Mouse (Mus musculus): ENCODE results near the gene Clmp. TPM values are rescaled to one million over a fixed set of nuclear protein-coding genes. Genes with fewer than 3 reads are reported as not detected.

Gene Clmp
- 55.9 and 56.5 TPM in 2 replicates for polyA plus RNA-seq (2015; fragmentation: Nextera tagmentation; extraction: Ambion mirVana)

DNA sequence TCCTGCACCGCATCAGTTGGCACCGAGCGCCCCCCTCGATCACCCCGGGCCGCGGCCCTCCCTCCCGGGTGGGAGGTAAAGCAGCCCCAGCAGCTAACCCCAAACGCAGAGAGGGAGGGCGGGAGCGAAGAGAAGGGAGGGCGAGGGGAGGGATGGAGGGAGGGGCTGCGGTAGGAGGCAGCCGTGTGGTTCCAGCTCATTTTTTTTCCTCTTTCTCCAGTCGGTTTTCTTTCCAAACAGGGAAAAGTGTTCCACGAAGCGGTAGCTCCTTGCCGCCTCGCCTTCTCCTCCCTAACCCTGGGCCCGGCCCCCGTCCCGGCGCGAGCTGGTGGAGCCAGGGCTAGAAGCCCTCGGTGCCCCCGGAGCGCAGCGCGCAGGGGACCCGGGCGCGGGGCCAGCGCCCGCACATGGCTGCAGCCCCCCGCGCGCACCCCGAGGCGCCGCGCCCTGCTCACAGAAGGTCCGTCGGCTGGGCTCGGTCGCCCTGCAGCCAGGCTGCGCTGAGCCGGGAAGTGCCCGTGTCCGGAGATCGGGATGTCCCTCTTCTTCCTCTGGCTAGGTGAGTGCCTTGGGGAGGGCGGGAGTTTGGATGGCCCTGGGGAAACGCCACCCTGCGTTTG is at the start of gene Clmp:
Gene Clmp, plus strand, starts transcription at position 162 of the 620 bp plus-strand sequence.
- no peaks in the 10 kb centered on the region; the same call in 1 of the 2 replicates for H3K27me3 ChIP-seq

DNA sequence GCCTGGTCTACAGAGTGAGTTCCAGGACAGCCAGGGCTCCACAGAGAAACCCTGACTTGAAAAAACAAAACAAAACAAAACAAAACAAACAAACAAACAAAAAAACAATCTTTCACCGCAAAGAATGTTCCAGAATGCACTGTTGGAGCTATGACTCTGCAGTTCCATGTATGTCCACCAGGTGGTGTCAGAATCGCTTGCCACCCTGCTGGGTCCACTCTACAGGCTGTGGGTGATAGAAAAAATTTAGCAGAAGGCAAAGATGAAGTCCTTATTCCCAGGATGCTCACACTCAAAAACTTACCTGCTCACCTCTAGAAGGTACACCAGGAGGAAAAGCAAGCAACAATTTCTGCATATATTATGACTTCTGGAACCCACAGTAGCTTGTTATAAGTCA is 49.7 kb upstream of the Clmp start:
- Histone ChIP-seq H3K36me3 (no peaks in the 10 kb centered on the region), H3K4me3 (no peak overlapping the region), H3K9me3 (no peaks in the 10 kb centered on the region), H3K27me3 (no peaks in the 10 kb centered on the region), H3K4me1 (peaks cover 32% of the 10 kb centered on the region), H3K9ac (no peak overlapping the region), H3K27ac (no peak overlapping the region), H3K4me2 (no peak overlapping the region)
- no peak for ATAC-seq (ENCODE audit: insufficient number of reproducible peaks, insufficient read depth, low FRiP score, low TSS enrichment, low read depth)
- 17% methylated on average over 2 of the region's 2 CpGs for WGBS

More for the DNA sequence above, at the start of gene Clmp:
- peaks cover 46% of the 10 kb centered on the region for H3K4me1 ChIP-seq
- H3K27ac ChIP-seq, result peak within 1 kb of the TSS; percentile 100
- under 1% methylated on average over 49 of the region's 53 CpGs for WGBS
- no peaks in the 10 kb centered on the region for H3K9me3 ChIP-seq
- H3K4me2 ChIP-seq, result peak within 1 kb of the TSS; percentile 90
- peak within 1 kb of the TSS; percentile 80 for H3K4me3 ChIP-seq
- no peaks in the 10 kb centered on the region for H3K36me3 ChIP-seq
- peak within 1 kb of the TSS; percentile 97 for H3K9ac ChIP-seq
- ATAC-seq (ENCODE audit: insufficient number of reproducible peaks, insufficient read depth, low FRiP score, low TSS enrichment, low read depth), result peak; percentile 63

DNA sequence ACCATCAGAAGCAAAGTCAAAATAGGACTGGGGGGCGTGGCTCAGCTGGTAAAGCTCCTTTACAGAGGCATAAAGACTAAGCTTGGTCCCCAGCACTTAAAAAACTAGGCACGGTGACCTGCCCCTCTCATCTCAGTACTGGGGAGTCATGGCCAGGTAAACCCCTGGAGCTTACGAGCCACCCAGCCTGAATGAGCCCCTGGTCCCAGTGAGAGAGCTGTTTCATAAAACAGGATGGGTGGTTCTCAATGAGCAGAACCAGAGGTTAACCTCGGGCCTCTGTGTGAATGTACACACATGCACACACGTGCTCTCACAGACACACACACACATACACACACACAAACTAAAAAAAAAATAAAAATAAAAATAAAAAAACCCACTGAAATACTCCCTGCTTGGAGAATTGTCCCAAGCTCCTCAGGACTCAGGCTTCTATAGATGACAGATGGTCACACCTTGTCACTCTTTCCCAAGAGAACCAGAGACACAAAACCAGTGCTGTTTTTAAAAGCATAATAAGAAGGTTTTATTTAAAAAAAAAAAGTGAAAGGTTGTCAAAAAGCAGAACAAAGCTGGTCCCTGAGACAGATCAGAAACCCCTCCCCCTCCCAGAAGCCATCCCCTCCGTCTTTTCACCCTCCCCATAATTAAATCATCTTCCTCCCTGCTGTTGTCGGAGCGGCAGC is 47.9 kb upstream of the Clmp start:
- peaks cover 4% of the 10 kb centered on the region; the same call in 1 of the 2 replicates for H3K27me3 ChIP-seq
- 22% methylated on average over 8 of the region's 8 CpGs for WGBS
- no peak overlapping the region for H3K27ac ChIP-seq
- H3K4me3 ChIP-seq, result peak overlapping the region; percentile 41
- no peaks in the 10 kb centered on the region for H3K9me3 ChIP-seq
- peak overlapping the region; percentile 74 for H3K4me2 ChIP-seq
- ATAC-seq (ENCODE audit: insufficient number of reproducible peaks, insufficient read depth, low FRiP score, low TSS enrichment, low read depth), result no peak
- H3K36me3 ChIP-seq, result no peaks in the 10 kb centered on the region
- peaks cover 41% of the 10 kb centered on the region for H3K4me1 ChIP-seq
- peak overlapping the region; percentile 68 for H3K9ac ChIP-seq

DNA sequence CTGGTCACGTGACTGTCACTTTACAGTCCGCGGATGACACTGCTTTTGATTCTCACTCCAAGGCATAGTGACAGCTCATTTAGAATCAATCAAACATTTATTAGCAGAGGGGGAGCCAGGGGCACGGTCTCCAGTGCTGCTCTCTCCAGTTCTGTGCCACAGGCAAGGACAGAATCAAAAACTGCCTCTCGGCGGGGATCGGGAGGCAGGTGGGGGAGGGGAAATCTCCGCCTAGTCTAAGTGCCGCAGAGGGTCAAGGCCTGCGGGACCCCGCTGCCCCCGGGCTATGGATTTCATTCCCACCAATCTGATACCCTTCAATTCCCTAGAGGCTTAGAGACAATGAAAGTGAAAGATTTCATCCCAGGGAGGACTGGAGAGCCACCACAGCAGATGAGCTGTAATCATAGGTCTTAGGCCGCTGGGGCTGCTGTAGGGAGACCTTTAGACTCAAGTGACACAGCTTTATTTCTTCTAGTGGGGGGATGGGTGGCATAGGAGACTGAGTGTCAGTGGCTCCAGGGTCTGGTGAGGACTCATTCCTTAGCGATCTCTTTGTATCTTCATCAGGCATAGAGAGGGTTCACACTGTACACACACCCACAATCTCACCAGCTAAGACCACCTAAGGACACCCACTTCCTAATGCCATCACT is 47.2 kb upstream of the Clmp start:
- peak overlapping the region; percentile 41 for H3K4me3 ChIP-seq
- H3K36me3 ChIP-seq, result no peaks in the 10 kb centered on the region
- H3K27me3 ChIP-seq, result peaks cover 4% of the 10 kb centered on the region; the same call in 1 of the 2 replicates
- 2% methylated on average over 14 of the region's 14 CpGs for WGBS
- ATAC-seq (ENCODE audit: insufficient number of reproducible peaks, insufficient read depth, low FRiP score, low TSS enrichment, low read depth), result no peak
- H3K9me3 ChIP-seq, result no peaks in the 10 kb centered on the region
- H3K4me2 ChIP-seq, result peak overlapping the region; percentile 74
- H3K9ac ChIP-seq, result peak overlapping the region; percentile 68
- H3K4me1 ChIP-seq, result peaks cover 43% of the 10 kb centered on the region
- H3K27ac ChIP-seq, result no peak overlapping the region

DNA sequence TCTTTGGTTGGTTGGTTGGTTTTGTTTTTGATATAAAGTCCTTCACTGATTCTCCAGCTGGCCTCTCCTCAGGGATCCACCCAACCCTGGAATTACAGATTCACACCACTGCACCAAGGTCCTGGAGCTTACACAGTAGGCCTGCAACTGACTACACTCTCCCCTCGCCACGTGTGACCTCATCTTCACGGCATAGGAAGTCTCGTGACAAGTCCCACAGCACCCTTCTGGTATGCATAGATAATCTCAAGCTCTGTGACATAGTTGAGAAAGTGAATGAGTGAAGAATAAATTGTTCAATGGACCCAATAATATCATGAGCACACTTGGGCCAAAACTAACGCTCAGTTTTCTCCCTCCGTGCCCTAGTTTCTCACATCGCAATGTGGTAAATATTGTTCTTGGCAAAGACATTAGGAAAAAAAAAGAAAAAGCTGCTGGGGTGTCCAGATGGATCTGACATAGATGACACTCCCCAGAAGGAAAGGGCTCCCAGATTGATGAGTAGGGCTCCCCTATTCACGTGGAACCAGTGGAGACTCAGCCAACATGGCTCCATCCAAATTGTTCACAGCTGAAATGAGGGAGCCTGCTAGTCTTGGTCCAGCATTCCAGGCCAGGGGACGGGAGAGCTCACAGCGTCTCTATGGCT is 46.1 kb upstream of the Clmp start:
- Histone ChIP-seq H3K36me3 (no peaks in the 10 kb centered on the region), H3K4me1 (peaks cover 42% of the 10 kb centered on the region), H3K9ac (no peak overlapping the region), H3K27ac (no peak overlapping the region), H3K27me3 (peaks cover 4% of the 10 kb centered on the region; the same call in 1 of the 2 replicates), H3K4me2 (no peak overlapping the region), H3K4me3 (no peak overlapping the region), H3K9me3 (no peaks in the 10 kb centered on the region)
- no peak for ATAC-seq (ENCODE audit: insufficient number of reproducible peaks, insufficient read depth, low FRiP score, low TSS enrichment, low read depth)
- 79% methylated on average over 10 of the region's 10 CpGs for WGBS

DNA sequence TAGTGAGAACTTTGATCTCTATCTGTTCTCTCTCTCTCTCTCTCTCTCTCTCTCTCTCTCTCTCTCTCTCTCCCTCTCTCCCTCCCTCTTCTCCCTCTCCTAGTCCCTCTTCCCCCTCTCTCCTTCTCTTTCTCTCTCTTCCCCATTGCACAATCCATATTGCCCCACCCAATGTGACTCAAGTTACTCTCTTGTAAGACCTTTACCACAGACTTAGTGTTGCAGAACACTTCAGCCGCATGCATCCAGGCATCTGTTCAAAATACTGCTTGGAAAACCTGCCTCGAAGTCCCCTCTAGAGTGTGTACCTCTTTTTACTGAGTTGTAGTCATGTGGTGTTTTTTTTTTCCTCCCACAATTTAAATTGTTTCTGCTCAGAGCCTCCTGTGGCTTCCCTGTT is 44.4 kb upstream of the Clmp start:
- no peak overlapping the region for H3K4me2 ChIP-seq
- H3K27ac ChIP-seq, result no peak overlapping the region
- WGBS, result 45% methylated on average over 2 of the region's 2 CpGs
- no peak for ATAC-seq (ENCODE audit: insufficient number of reproducible peaks, insufficient read depth, low FRiP score, low TSS enrichment, low read depth)
- no peak overlapping the region for H3K9ac ChIP-seq
- peaks cover 4% of the 10 kb centered on the region; the same call in 1 of the 2 replicates for H3K27me3 ChIP-seq
- no peak overlapping the region for H3K4me3 ChIP-seq
- no peaks in the 10 kb centered on the region for H3K9me3 ChIP-seq
- H3K36me3 ChIP-seq, result no peaks in the 10 kb centered on the region
- peaks cover 38% of the 10 kb centered on the region for H3K4me1 ChIP-seq

DNA sequence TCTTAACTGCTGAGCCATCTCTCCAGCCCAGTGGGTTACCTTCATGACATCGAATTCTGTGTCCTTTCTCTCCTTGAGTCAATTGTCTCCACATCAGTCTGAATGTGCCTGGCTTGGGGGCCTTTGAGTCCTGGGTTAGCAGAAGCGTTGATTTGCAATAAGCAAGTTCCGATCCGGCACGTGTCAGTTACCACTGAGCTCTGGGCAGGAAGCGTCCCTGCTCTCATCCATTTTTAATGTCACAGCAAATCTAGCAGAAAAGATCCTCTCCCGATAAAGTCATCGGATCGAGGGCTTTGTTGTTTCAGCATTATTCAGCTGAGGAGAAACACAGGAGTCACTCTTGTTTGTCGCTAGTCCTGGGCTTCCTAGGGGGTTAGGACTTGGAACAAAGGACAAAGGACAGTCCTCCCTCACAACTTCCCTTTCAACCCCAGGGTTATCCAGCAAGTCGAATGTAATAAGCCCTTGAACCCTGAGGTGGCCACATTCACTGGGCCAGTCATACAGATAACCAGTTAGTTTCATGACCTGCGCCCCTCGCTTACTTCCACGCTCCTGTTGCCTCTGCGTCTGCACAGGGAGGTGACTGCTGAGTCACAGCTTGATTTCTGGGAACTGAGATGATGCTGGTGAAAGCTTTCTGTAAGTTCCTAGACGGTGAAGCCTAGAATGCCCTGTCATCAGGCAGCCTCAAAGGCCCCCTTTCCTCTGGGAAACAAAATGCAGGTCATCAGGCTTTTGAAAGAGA is 43.1 kb upstream of the Clmp start:
- peaks cover 4% of the 10 kb centered on the region; the same call in 1 of the 2 replicates for H3K27me3 ChIP-seq
- no peaks in the 10 kb centered on the region for H3K36me3 ChIP-seq
- WGBS, result 18% methylated on average over 16 of the region's 16 CpGs
- no peak overlapping the region for H3K4me3 ChIP-seq
- no peaks in the 10 kb centered on the region for H3K9me3 ChIP-seq
- no peak overlapping the region for H3K27ac ChIP-seq
- peaks cover 26% of the 10 kb centered on the region for H3K4me1 ChIP-seq
- no peak overlapping the region for H3K4me2 ChIP-seq
- no peak overlapping the region for H3K9ac ChIP-seq
- ATAC-seq (ENCODE audit: insufficient number of reproducible peaks, insufficient read depth, low FRiP score, low TSS enrichment, low read depth), result no peak

DNA sequence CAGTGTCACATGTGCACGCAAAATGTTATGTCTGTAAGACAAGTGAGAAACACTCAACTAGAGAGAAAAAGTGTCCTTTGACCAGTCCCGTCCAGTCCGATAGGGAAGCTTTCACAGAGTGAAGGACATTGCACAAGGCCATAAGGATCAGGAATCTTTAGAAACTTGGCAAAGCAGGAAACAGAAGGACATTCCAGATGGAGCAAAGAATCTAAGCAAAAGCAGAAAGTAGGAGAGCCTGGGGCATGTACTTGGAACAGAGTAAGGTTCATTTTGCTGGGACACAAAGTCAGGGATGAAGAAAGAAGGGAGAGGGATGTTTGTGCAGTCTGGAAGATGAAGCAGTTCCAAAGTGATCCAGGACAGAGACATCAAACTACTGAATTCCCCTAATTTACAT is 36.3 kb upstream of the Clmp start:
- 91% methylated on average over 3 of the region's 3 CpGs for WGBS
- no peaks in the 10 kb centered on the region for H3K36me3 ChIP-seq
- no peak overlapping the region for H3K27ac ChIP-seq
- H3K27me3 ChIP-seq, result no peaks in the 10 kb centered on the region
- no peaks in the 10 kb centered on the region for H3K9me3 ChIP-seq
- H3K9ac ChIP-seq, result no peak overlapping the region
- H3K4me3 ChIP-seq, result no peak overlapping the region
- no peaks in the 10 kb centered on the region for H3K4me1 ChIP-seq
- no peak for ATAC-seq (ENCODE audit: insufficient number of reproducible peaks, insufficient read depth, low FRiP score, low TSS enrichment, low read depth)
- no peak overlapping the region for H3K4me2 ChIP-seq

DNA sequence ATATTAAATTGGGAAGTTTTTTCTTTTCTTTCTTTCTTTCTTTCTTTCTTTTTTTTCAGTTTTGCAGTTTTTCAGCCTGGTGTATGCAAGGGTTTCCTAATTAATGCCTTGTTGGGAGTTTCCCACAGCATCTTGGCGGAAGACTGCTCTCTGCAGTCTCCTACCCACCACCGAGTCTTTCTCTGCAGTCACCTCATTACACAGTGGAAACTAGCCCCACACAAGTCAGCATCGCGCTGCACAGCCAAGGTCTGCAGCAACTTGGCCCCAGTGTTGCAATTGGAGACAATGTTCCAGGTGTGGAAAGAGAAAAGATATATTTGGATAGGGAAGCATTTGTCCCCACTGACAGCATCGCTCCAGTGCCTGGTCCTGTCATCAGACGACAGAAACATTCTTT is 35.8 kb upstream of the Clmp start:
- 63% methylated on average over 6 of the region's 6 CpGs for WGBS
- H3K4me2 ChIP-seq, result no peak overlapping the region
- no peak for ATAC-seq (ENCODE audit: insufficient number of reproducible peaks, insufficient read depth, low FRiP score, low TSS enrichment, low read depth)

DNA sequence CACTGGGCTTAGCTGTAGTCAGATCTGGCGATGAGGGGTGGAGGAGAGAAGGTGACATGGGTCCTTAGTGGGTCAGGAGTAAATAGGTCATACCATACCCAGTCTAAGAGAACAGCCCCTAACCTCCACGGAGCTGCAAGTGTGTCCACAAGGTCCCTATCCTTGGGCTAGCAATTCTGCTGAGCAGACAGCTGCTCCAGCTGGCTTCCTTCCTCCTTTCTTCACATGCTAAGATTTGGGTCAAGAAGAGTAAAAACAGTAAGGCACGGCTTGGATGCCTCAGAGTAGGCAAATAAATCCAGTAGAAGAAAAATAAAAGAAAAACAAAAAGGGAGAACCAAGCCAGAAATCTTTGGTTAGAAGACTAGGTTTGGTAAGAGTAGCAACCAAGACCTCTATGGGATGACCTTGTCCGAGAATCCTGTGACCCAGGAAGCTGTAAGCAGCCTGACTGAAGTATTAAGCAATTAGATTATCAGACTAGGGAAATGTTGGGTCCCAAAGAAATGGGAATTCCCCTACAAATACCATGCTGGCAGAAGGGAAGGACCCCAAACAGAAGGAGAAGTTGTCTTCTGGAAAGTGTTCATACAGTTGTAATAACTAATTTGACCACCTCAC is 34.4 kb upstream of the Clmp start:
- no peak for ATAC-seq (ENCODE audit: insufficient number of reproducible peaks, insufficient read depth, low FRiP score, low TSS enrichment, low read depth)

More for the DNA sequence above, 35.8 kb upstream of the Clmp start:
- Histone ChIP-seq H3K36me3 (no peaks in the 10 kb centered on the region), H3K27ac (no peak overlapping the region), H3K9me3 (no peaks in the 10 kb centered on the region), H3K4me1 (no peaks in the 10 kb centered on the region), H3K27me3 (no peaks in the 10 kb centered on the region), H3K4me3 (no peak overlapping the region), H3K9ac (no peak overlapping the region)

More for the DNA sequence above, 34.4 kb upstream of the Clmp start:
- no peaks in the 10 kb centered on the region for H3K9me3 ChIP-seq
- H3K9ac ChIP-seq, result no peak overlapping the region
- H3K27me3 ChIP-seq, result no peaks in the 10 kb centered on the region
- H3K36me3 ChIP-seq, result no peaks in the 10 kb centered on the region
- no peak overlapping the region for H3K4me2 ChIP-seq
- no peak overlapping the region for H3K27ac ChIP-seq
- no peak overlapping the region for H3K4me3 ChIP-seq
- WGBS, result 89% methylated on average over 4 of the region's 4 CpGs
- H3K4me1 ChIP-seq, result peaks cover 4% of the 10 kb centered on the region; the same call in 1 of the 2 replicates
